ENCODE assay signal across 8 mouse cellular contexts in the genomic region with DNA sequence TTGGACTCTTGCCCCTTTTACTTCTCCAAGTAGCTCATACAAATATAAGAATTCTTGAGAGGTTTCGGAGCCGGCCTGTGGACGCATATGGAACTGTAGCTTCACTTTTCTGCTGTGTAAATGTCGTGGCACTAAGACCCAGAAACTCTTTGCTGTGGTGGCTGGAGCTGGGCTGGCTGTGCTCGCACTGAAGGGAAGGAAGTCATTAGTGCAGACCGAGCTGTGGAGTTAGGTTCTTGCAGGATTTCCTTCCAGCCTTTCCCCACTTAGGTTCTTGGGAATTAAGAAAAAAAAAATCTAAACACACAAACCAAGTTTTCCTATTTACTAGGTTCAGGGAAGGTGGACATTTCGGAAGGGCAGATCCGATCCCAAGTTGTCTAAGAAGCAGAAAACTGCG.
DNase-seq lines count a peak whose midpoint lies in the region; ATAC-seq and TF ChIP-seq lines count a peak whose summit lies in the region.

No protein-coding gene starts in this region.

- intact Hi-C loops in heart, adult 2 months (cut with DNase I) = loop anchor here (2.0 kb wide), 2 partner anchors 140 to 230 kb away; a partner anchor contains a TSS

- TF ChIP-seq POLR2A in heart, adult 2 months (IDR thresholded peaks at IDR 0.05; ENCODE audit: insufficient read depth, low read depth, low read length) = peak; percentile 97

- no peaks in the 10 kb centered on the region for H3K27me3 ChIP-seq in embryonic facial prominence, embryonic 14.5 days (replicated peaks; ENCODE audit: control insufficient read depth, insufficient read depth, low read length)
- no peaks in the 10 kb centered on the region for H3K27me3 ChIP-seq in heart, adult 2 months (ENCODE audit: control insufficient read depth, insufficient read depth, low read length)
- no peaks in the 10 kb centered on the region for H3K27me3 ChIP-seq in limb, embryonic 10.5 days (ENCODE audit: low read depth, poor library complexity, severe bottlenecking)
- peaks cover 35% of the 10 kb centered on the region for H3K27me3 ChIP-seq in midbrain, embryonic 10.5 days (ENCODE audit: low read depth, poor library complexity, severe bottlenecking)

- peaks cover 10% of the 10 kb centered on the region; the same call in 1 of the 2 replicates for H3K36me3 ChIP-seq in embryonic facial prominence, embryonic 14.5 days (ENCODE audit: control insufficient read depth, insufficient read depth, low read length)
- H3K36me3 ChIP-seq in heart, adult 2 months (ENCODE audit: control insufficient read depth, insufficient read depth, low read length) = peaks cover 5% of the 10 kb centered on the region; the same call in 1 of the 2 replicates
- peaks cover 7% of the 10 kb centered on the region; the same call in 1 of the 2 replicates for H3K36me3 ChIP-seq in limb, embryonic 10.5 days
- H3K36me3 ChIP-seq in midbrain, embryonic 10.5 days = peaks cover 9% of the 10 kb centered on the region

- DNase-seq in adrenal gland, postnatal 36 days = peak; percentile 79 to 81
- DNase-seq in embryonic facial prominence, embryonic 14.5 days (ENCODE audit: low spot score) = peak; percentile 96
- DNase-seq in heart, adult 2 months = peak; percentile 76 to 85
- DNase-seq in kidney, adult 11 months = peak; percentile 71
- peak; percentile 75 for DNase-seq in limb, embryonic 10.5 days (ENCODE audit: low spot score)
- peak; percentile 76 for DNase-seq in midbrain, embryonic 10.5 days (ENCODE audit: low spot score)
- peak; percentile 66 for DNase-seq in right cerebral cortex, postnatal 25 days
- DNase-seq in urinary bladder, postnatal 36 days (ENCODE audit: low spot score in 2 of 2) = peak; percentile 70 to 77

- ATAC-seq in embryonic facial prominence, embryonic 14.5 days (ENCODE audit: low read depth) = peak; percentile 93

- 0 out of 2 replicates have a peak, but pooled peaks cover 5% of the 10 kb centered on the region for H3K79me2 ChIP-seq in heart, adult 2 months (replicated peaks; ENCODE audit: control insufficient read depth, insufficient read depth, low read length)

- peak; percentile 72 for TF ChIP-seq CTCF in heart, adult 2 months (IDR thresholded peaks at IDR 0.05)

- H3K4me1 ChIP-seq in embryonic facial prominence, embryonic 14.5 days (ENCODE audit: control insufficient read depth, insufficient read depth, low read length) = peaks cover 15% of the 10 kb centered on the region
- H3K4me1 ChIP-seq in heart, adult 2 months (ENCODE audit: control insufficient read depth, insufficient read depth, low read length) = peaks cover 5% of the 10 kb centered on the region
- peaks cover 21% of the 10 kb centered on the region for H3K4me1 ChIP-seq in limb, embryonic 10.5 days
- peaks cover 27% of the 10 kb centered on the region for H3K4me1 ChIP-seq in midbrain, embryonic 10.5 days

- TF ChIP-seq EP300 in heart, adult 2 months (IDR thresholded peaks at IDR 0.05; ENCODE audit: insufficient read depth, low read depth, low read length) = peak; percentile 98

- 2% methylated on average over 9 of the region's 9 CpGs for WGBS in embryonic facial prominence, embryonic 14.5 days
- WGBS in heart, adult 2 months = 1% methylated on average over 9 of the region's 9 CpGs
- WGBS in limb, embryonic 10.5 days = 3% methylated on average over 9 of the region's 9 CpGs
- WGBS in midbrain, embryonic 10.5 days = 2% methylated on average over 9 of the region's 9 CpGs

- peak overlapping the region; percentile 81 for H3K4me2 ChIP-seq in embryonic facial prominence, embryonic 14.5 days (ENCODE audit: low read depth, low read length)

- no peaks in the 10 kb centered on the region for H3K9me3 ChIP-seq in embryonic facial prominence, embryonic 14.5 days (ENCODE audit: control insufficient read depth, low read length)
- H3K9me3 ChIP-seq in limb, embryonic 10.5 days (replicated peaks) = no peaks in the 10 kb centered on the region
- H3K9me3 ChIP-seq in midbrain, embryonic 10.5 days (replicated peaks) = peaks cover 6% of the 10 kb centered on the region; the same call in 1 of the 2 replicates

- peak overlapping the region; percentile 78 for H3K4me3 ChIP-seq in embryonic facial prominence, embryonic 14.5 days (ENCODE audit: low read depth, low read length)
- peak overlapping the region; percentile 77 for H3K4me3 ChIP-seq in heart, adult 2 months
- peak overlapping the region; percentile 70 for H3K4me3 ChIP-seq in limb, embryonic 10.5 days
- peak overlapping the region; percentile 66 for H3K4me3 ChIP-seq in midbrain, embryonic 10.5 days

- H3K27ac ChIP-seq in embryonic facial prominence, embryonic 14.5 days (replicated peaks; ENCODE audit: low read depth, low read length) = peak overlapping the region; percentile 96
- peak overlapping the region; percentile 95 for H3K27ac ChIP-seq in heart, adult 2 months
- H3K27ac ChIP-seq in limb, embryonic 10.5 days = peak overlapping the region; percentile 92
- peak overlapping the region; percentile 81; the same call in 1 of the 2 replicates for H3K27ac ChIP-seq in midbrain, embryonic 10.5 days (replicated peaks)

- peak overlapping the region; percentile 83 for H3K9ac ChIP-seq in embryonic facial prominence, embryonic 14.5 days (ENCODE audit: low read depth, low read length)
- peak overlapping the region; percentile 73; the same call in 1 of the 2 replicates for H3K9ac ChIP-seq in heart, adult 2 months (ENCODE audit: low read depth, low read length)

Comparison
In these comparisons a context has a peak if more than half of its experiments do, and no peak if none do; other contexts are left out.
1. Peak in every context shown above with its lines: DNase-seq, ATAC-seq, H3K4me3 ChIP-seq and H3K27ac ChIP-seq.